Mouse (Mus musculus): ENCODE measurements around the gene Ccnq. TPM values are rescaled to one million over a fixed set of nuclear protein-coding genes. Genes with fewer than 3 reads are reported as not detected.

The Ccnq gene
- total and polyA plus RNA-seq, 3 experiments = 47.7 to 63.5 (median 55.5) TPM

DNA sequence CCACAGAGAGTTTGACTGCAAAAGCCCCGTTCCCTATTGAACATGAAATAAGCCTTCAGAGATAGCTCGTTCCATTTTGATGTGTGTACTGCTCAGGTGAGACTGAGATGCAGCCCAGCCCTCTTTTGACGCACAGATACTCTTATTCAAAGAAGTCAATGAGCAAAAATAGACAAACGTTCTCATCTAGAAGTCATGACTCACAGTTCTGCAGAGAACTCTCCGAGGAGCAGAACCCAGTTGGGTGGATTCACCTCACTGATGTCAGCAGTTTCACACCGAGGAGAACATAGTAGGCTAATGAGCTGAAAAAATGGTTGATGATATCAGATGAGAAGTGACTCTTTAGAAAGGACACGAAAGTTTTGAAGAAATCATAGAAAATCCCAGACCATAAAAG is 5.3 kb downstream of the Ccnq start:
- peak; percentile 26; the same call in 1 of the 2 replicates for TF ChIP-seq ETS1 (conservative IDR thresholded peaks at IDR 0.05; ENCODE audit: low read depth, low read length)
- no peak for TF ChIP-seq PAX5 (IDR thresholded peaks at IDR 0.05; ENCODE audit: low read length)
- H3K4me1 ChIP-seq (ENCODE audit: control insufficient read depth in 1 of 2, insufficient read depth in 2 of 2) = peaks cover 0 to 32% of the 10 kb centered on the region in 2 experiments; a peak in 3 of 4 replicates
- no peak overlapping the region for H3K9ac ChIP-seq (ENCODE audit: insufficient read depth, low read depth)
- no peak overlapping the region for H3K4me3 ChIP-seq (replicated peaks in 1 of 3; ENCODE audit: low read depth in 2 of 3, low read length in 2 of 3, poor library complexity in 1 of 3)
- no peaks in the 10 kb centered on the region for H3K9me3 ChIP-seq (replicated peaks; ENCODE audit: low read length)
- DNase-seq (ENCODE audit: extremely low read depth) = peak; percentile 35
- H3K27ac ChIP-seq (ENCODE audit: insufficient read depth, low read depth) = no peak overlapping the region
- H3K36me3 ChIP-seq (replicated peaks in 1 of 2; ENCODE audit: control insufficient read depth in 1 of 2, insufficient read depth in 1 of 2, low read length in 1 of 2) = peaks cover 12 to 42% of the 10 kb centered on the region in 2 experiments
- H3K27me3 ChIP-seq (replicated peaks) = no peaks in the 10 kb centered on the region
- H3K4me2 ChIP-seq (ENCODE audit: insufficient read depth, low read depth, poor library complexity, severe bottlenecking) = no peak overlapping the region
- H3K79me2 ChIP-seq (replicated peaks; ENCODE audit: control insufficient read depth, extremely low read depth, insufficient read depth, poor library complexity, severe bottlenecking) = peaks cover 5% of the 10 kb centered on the region
- dilution Hi-C loops (cut with MboI; ENCODE audit: extremely low pct_ligation_motif_present, extremely low pct_unique_long_range_greater_than_20kb, low sequenced_read_pairs) = no loop called here
- in situ Hi-C loops (cut with MboI; ENCODE audit: low pct_ligation_motif_present, low pct_unique_long_range_greater_than_20kb, low sequenced_read_pairs) = loop anchor here (5.0 kb wide), 1 partner anchor 39 kb away; no protein-coding TSS in a partner anchor

DNA sequence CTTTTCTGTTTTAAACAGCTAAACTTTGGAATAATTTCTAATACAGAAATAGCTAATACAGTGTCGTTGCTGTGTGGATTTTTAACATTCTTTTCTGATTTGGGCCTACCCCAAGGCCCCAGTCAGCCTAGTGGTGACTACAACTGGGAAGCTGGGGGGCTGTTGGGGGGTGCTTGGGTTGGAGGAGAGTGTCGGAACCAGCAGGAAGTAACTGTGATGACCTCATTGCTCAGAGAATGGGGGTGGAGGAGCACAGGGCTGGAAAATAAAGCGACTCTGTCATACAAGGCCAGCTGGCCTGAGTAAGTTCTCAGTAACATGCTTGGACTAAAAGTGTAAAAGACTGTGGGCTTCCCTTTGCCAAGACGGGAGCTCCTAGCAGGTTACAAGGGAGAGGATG is 6.1 kb downstream of the Ccnq start:
- Histone ChIP-seq H3K9ac (ENCODE audit: insufficient read depth, low read depth) (no peak overlapping the region), H3K27ac (ENCODE audit: insufficient read depth, low read depth) (no peak overlapping the region), H3K4me1 (ENCODE audit: control insufficient read depth in 1 of 2, insufficient read depth in 2 of 2) (peaks cover 0 to 28% of the 10 kb centered on the region in 2 experiments; a peak in 3 of 4 replicates), H3K36me3 (replicated peaks in 1 of 2; ENCODE audit: control insufficient read depth in 1 of 2, insufficient read depth in 1 of 2, low read length in 1 of 2) (peaks cover 12 to 42% of the 10 kb centered on the region in 2 experiments), H3K27me3 (replicated peaks) (no peaks in the 10 kb centered on the region), H3K4me3 (replicated peaks in 1 of 3; ENCODE audit: low read depth in 2 of 3, low read length in 2 of 3, poor library complexity in 1 of 3) (no peak overlapping the region), H3K79me2 (replicated peaks; ENCODE audit: control insufficient read depth, extremely low read depth, insufficient read depth, poor library complexity, severe bottlenecking) (peaks cover 2% of the 10 kb centered on the region), H3K4me2 (ENCODE audit: insufficient read depth, low read depth, poor library complexity, severe bottlenecking) (no peak overlapping the region), H3K9me3 (replicated peaks; ENCODE audit: low read length) (no peaks in the 10 kb centered on the region)
- in situ Hi-C loops (cut with MboI; ENCODE audit: low pct_ligation_motif_present, low pct_unique_long_range_greater_than_20kb, low sequenced_read_pairs) = loop anchor here (5.0 kb wide), 1 partner anchor 38 kb away; no protein-coding TSS in a partner anchor
- DNase-seq (ENCODE audit: extremely low read depth) = peak; percentile 25
- no peak for TF ChIP-seq MEF2A (IDR thresholded peaks at IDR 0.05; ENCODE audit: borderline replicate concordance, low read depth, low read length)
- peak; percentile 45 for TF ChIP-seq ETS1 (conservative IDR thresholded peaks at IDR 0.05; ENCODE audit: low read depth, low read length)
- no peak for TF ChIP-seq ZNF384 (IDR thresholded peaks at IDR 0.05; ENCODE audit: low read depth, low read length)
- dilution Hi-C loops (cut with MboI; ENCODE audit: extremely low pct_ligation_motif_present, extremely low pct_unique_long_range_greater_than_20kb, low sequenced_read_pairs) = no loop called here

DNA sequence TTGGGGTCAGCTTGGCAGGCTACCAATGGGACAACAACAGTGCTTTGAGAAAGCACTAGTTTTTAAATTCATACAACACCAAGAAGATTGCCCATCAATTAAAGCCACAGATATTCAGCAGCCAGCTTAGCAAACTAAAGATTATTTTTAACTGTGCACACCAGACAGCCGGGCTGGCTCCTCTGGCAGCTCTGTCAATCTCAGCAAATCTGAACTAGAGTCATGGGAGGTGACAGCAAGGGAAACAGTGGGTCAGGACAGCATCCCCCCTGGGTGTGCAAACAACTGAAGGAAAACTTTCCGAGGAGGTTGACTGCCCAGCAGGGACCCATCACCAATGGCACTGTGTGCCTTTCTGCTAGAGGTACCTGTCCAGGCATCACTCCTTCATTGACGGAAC is 9.1 kb downstream of the Ccnq start:
- H3K27me3 ChIP-seq (replicated peaks) = no peaks in the 10 kb centered on the region
- peaks cover 0 to 16% of the 10 kb centered on the region in 2 experiments; a peak in 3 of 4 replicates for H3K4me1 ChIP-seq (ENCODE audit: control insufficient read depth in 1 of 2, insufficient read depth in 2 of 2)
- no peak for TF ChIP-seq MYC (IDR thresholded peaks at IDR 0.05; ENCODE audit: low read depth, low read length)
- no peak for TF ChIP-seq USF2 (conservative IDR thresholded peaks at IDR 0.05; ENCODE audit: low read depth, low read length)
- no peak for TF ChIP-seq TBP (conservative IDR thresholded peaks at IDR 0.05; ENCODE audit: low read depth, low read length)
- TF ChIP-seq POLR2AphosphoS2 (IDR thresholded peaks at IDR 0.05; ENCODE audit: low read depth, low read length) = no peak
- no peak for TF ChIP-seq ZKSCAN1 (IDR thresholded peaks at IDR 0.05; ENCODE audit: borderline replicate concordance, low read depth, low read length)
- TF ChIP-seq JUN (IDR thresholded peaks at IDR 0.05; ENCODE audit: insufficient read depth, low read depth, low read length) = no peak
- no peak for TF ChIP-seq CTCF (conservative IDR thresholded peaks at IDR 0.05 in 1 of 2, IDR thresholded peaks at IDR 0.05 in 1 of 2; ENCODE audit: low read depth in 2 of 2, low read length in 2 of 2)
- in situ Hi-C loops (cut with MboI; ENCODE audit: low pct_ligation_motif_present, low pct_unique_long_range_greater_than_20kb, low sequenced_read_pairs) (no loop called here), dilution Hi-C loops (cut with MboI; ENCODE audit: extremely low pct_ligation_motif_present, extremely low pct_unique_long_range_greater_than_20kb, low sequenced_read_pairs) (no loop called here)
- no peak overlapping the region for H3K4me3 ChIP-seq (replicated peaks in 1 of 3; ENCODE audit: low read depth in 2 of 3, low read length in 2 of 3, poor library complexity in 1 of 3)
- no peak overlapping the region for H3K9ac ChIP-seq (ENCODE audit: insufficient read depth, low read depth)
- H3K9me3 ChIP-seq (replicated peaks; ENCODE audit: low read length) = no peaks in the 10 kb centered on the region
- H3K36me3 ChIP-seq (replicated peaks in 1 of 2; ENCODE audit: control insufficient read depth in 1 of 2, insufficient read depth in 1 of 2, low read length in 1 of 2) = peaks cover 0 to 16% of the 10 kb centered on the region in 2 experiments
- no peak overlapping the region for H3K4me2 ChIP-seq (ENCODE audit: insufficient read depth, low read depth, poor library complexity, severe bottlenecking)
- no peaks in the 10 kb centered on the region for H3K79me2 ChIP-seq (replicated peaks; ENCODE audit: control insufficient read depth, extremely low read depth, insufficient read depth, poor library complexity, severe bottlenecking)
- no peak for DNase-seq (ENCODE audit: extremely low read depth)
- no peak overlapping the region for H3K27ac ChIP-seq (ENCODE audit: insufficient read depth, low read depth)

Data from CH12.LX (cell line).